Mouse (Mus musculus) forebrain, embryonic 16.5 days (tissue): ENCODE results near the gene Ndufs2. TPM values are rescaled to one million over a fixed set of nuclear protein-coding genes. Genes with fewer than 3 reads are reported as not detected.

Source experiments
- ATAC-seq: fragments of 200-750 bp; cut with Nextera tagmentation; 2 replicates; pipeline ENCODE4 v1.8.0; 2017; ENCODE audit warnings: mild to moderate bottlenecking, moderate library complexity
- H3K27ac ChIP-seq: fragments of 300-500 bp; sonication (generic); 2 replicates; pipeline ENCODE4 v1.5.1; 2014; ENCODE audit warnings: low read length, control low read depth
- H3K27me3 ChIP-seq: fragments of 300-500 bp; sonication (generic); replicated peaks from 2 replicates; pipeline ENCODE4 v1.6.1; 2014; ENCODE audit warnings: low read length; ENCODE audit not compliant: control insufficient read depth, insufficient read depth
- H3K36me3 ChIP-seq: fragments of 300-500 bp; sonication (generic); 2 replicates; pipeline ENCODE4 v1.6.1; 2014; ENCODE audit not compliant: control insufficient read depth, insufficient read depth
- H3K4me1 ChIP-seq: fragments of 300-500 bp; sonication (generic); replicated peaks from 2 replicates; pipeline ENCODE4 v1.6.1; 2014; ENCODE audit warnings: low read length; ENCODE audit not compliant: control insufficient read depth, insufficient read depth
- H3K4me2 ChIP-seq: fragments of 300-500 bp; sonication (generic); 2 replicates; pipeline ENCODE4 v1.6.1; 2014; ENCODE audit warnings: mild to moderate bottlenecking, low read length, control low read depth
- H3K4me3 ChIP-seq: fragments of 300-500 bp; sonication (generic); replicated peaks from 2 replicates; pipeline ENCODE4 v1.5.1; 2014; ENCODE audit warnings: mild to moderate bottlenecking, low read length, control low read depth
- H3K9ac ChIP-seq: fragments of 300-500 bp; sonication (generic); replicated peaks from 2 replicates; pipeline ENCODE4 v1.6.1; 2014; ENCODE audit warnings: low read depth, low read length, control low read depth
- H3K9me3 ChIP-seq: fragments of 300-500 bp; sonication (generic); 2 replicates; pipeline ENCODE4 v1.6.1; 2016; ENCODE audit warnings: low read length; ENCODE audit not compliant: control insufficient read depth
- WGBS: fragments of 180-500 bp; shearing (Covaris S2); extraction: QIAGEN DNeasy Blood & Tissue Kit; methylation state at CpG from one replicate; pipeline ENCODE4 v1.1.7; 2014; 5-methylcytosine and 5-hydroxymethylcytosine counted together
- polyA plus RNA-seq: library from polyadenylated mRNA; unstranded; fragments of >200 nt; fragmentation: Nextera tagmentation; extraction: Ambion mirVana; gene quantifications from 2 replicates; pipeline ENCODE4 v1.2.1, GENCODE M21; 2015

Gene Ndufs2
- polyA plus RNA-seq, 1 experiment from 2014 or later: 232 TPM

DNA sequence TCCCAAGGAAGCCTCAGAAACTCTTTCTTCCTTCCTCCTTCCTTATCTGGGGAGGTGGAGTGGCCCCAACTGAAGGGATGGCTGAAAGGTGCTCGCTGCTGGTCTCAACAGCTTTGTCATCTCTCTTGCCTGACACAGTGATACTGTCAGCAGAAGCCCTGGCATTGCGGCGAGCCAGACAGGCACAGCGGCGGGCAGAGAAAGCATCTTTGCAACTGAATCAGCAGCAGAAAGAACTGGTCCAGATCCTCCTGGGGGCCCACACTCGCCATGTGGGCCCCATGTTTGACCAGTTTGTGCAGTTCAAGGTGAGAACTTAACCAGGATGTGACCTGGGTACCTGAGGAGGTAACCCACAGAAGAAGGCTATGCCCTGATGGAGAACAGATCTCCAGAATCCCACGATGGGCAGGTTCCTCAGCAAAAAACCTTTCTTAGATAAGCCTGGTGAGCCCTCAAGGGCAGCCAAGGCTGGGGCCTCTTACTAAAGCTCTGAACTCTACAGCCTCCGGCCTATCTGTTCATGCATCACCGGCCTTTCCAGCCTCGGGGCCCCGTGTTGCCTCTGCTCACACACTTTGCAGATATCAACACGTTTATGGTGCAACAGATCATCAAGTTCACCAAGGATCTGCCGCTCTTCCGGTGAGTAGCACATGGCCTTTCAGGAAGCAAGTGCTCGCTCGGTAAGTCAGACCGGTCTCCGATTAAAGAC is 34.8 kb downstream of the Ndufs2 start:
- H3K36me3 ChIP-seq: peaks cover 3% of the 10 kb centered on the region; the same call in 1 of the 2 replicates
- peaks cover 5% of the 10 kb centered on the region for H3K4me1 ChIP-seq
- no peaks in the 10 kb centered on the region for H3K27me3 ChIP-seq
- H3K9me3 ChIP-seq: no peaks in the 10 kb centered on the region
- H3K9ac ChIP-seq: no peak overlapping the region
- no peak overlapping the region for H3K4me3 ChIP-seq
- no peak overlapping the region for H3K4me2 ChIP-seq
- no peak for ATAC-seq
- H3K27ac ChIP-seq: no peak overlapping the region
- 90% methylated on average over 18 of the region's 18 CpGs for WGBS

- Histone ChIP-seq H3K27ac (no peak within 1 kb of the TSS), H3K36me3 (peaks cover 3% of the 10 kb centered on the region; the same call in 1 of the 2 replicates), H3K9ac (no peak within 1 kb of the TSS), H3K9me3 (no peaks in the 10 kb centered on the region), H3K27me3 (no peaks in the 10 kb centered on the region), H3K4me1 (no peaks in the 10 kb centered on the region), H3K4me3 (no peak within 1 kb of the TSS), H3K4me2 (no peak within 1 kb of the TSS)
- WGBS: 64% methylated on average over 10 of the region's 10 CpGs
- no peak for ATAC-seq
These were observed 37.2 kb downstream of the Ndufs2 start, which contains the start of gene Nr1i3 for GRCm38 (mm10) chr1:171213801-171214496. Nr1i3 (plus strand) TSS chr1:171213970.

- H3K27ac ChIP-seq: no peak overlapping the region
- H3K4me2 ChIP-seq: no peak overlapping the region
- no peaks in the 10 kb centered on the region for H3K4me1 ChIP-seq
- no peaks in the 10 kb centered on the region for H3K9me3 ChIP-seq
- no peaks in the 10 kb centered on the region for H3K36me3 ChIP-seq
- no peak overlapping the region for H3K9ac ChIP-seq
- no peak overlapping the region for H3K4me3 ChIP-seq
- H3K27me3 ChIP-seq: no peaks in the 10 kb centered on the region
- WGBS: 55% methylated on average over 3 of the region's 3 CpGs
- ATAC-seq: no peak
These were observed 38.3 kb downstream of the Ndufs2 start for GRCm38 (mm10) chr1:171212854-171213253.

GRCm38 (mm10) chr1:171209409-171209808 is 41.8 kb downstream of the Ndufs2 start:
- H3K27ac ChIP-seq: no peak overlapping the region
- no peak for ATAC-seq

GRCm38 (mm10) chr1:171205704-171206493 is 45.3 kb downstream of the Ndufs2 start:
- no peak for ATAC-seq
- H3K9ac ChIP-seq: no peak overlapping the region
- H3K4me2 ChIP-seq: no peak overlapping the region
- no peak overlapping the region for H3K4me3 ChIP-seq
- no peak overlapping the region for H3K27ac ChIP-seq
- no peaks in the 10 kb centered on the region for H3K27me3 ChIP-seq
- H3K4me1 ChIP-seq: no peaks in the 10 kb centered on the region
- H3K9me3 ChIP-seq: no peaks in the 10 kb centered on the region
- WGBS: 49% methylated on average over 6 of the region's 6 CpGs
- no peaks in the 10 kb centered on the region for H3K36me3 ChIP-seq

More at GRCm38 (mm10) chr1:171209409-171209808, 41.8 kb downstream of the Ndufs2 start:
- Histone ChIP-seq H3K4me1 (no peaks in the 10 kb centered on the region), H3K9me3 (no peaks in the 10 kb centered on the region), H3K36me3 (no peaks in the 10 kb centered on the region), H3K4me3 (no peak overlapping the region), H3K4me2 (no peak overlapping the region), H3K9ac (no peak overlapping the region), H3K27me3 (no peaks in the 10 kb centered on the region)
- 8% methylated on average over 4 of the region's 4 CpGs for WGBS

GRCm38 (mm10) chr1:171204249-171204644 is 46.9 kb downstream of the Ndufs2 start:
- Histone ChIP-seq H3K4me3 (no peak overlapping the region), H3K4me1 (no peaks in the 10 kb centered on the region), H3K36me3 (no peaks in the 10 kb centered on the region), H3K9ac (no peak overlapping the region), H3K4me2 (no peak overlapping the region), H3K9me3 (no peaks in the 10 kb centered on the region), H3K27ac (no peak overlapping the region), H3K27me3 (no peaks in the 10 kb centered on the region)
- 61% methylated on average over 7 of the region's 7 CpGs for WGBS
- no peak for ATAC-seq

GRCm38 (mm10) chr1:171203471-171204248 is 47.5 kb downstream of the Ndufs2 start:
- H3K27ac ChIP-seq: no peak overlapping the region
- H3K36me3 ChIP-seq: no peaks in the 10 kb centered on the region
- H3K4me2 ChIP-seq: no peak overlapping the region
- no peaks in the 10 kb centered on the region for H3K9me3 ChIP-seq
- no peak overlapping the region for H3K9ac ChIP-seq
- no peak for ATAC-seq
- H3K4me1 ChIP-seq: no peaks in the 10 kb centered on the region
- no peak overlapping the region for H3K4me3 ChIP-seq
- H3K27me3 ChIP-seq: no peaks in the 10 kb centered on the region
- 64% methylated on average over 9 of the region's 11 CpGs for WGBS

- no peak for ATAC-seq
- no peaks in the 10 kb centered on the region for H3K36me3 ChIP-seq
- no peak overlapping the region for H3K9ac ChIP-seq
- no peaks in the 10 kb centered on the region for H3K9me3 ChIP-seq
- H3K4me2 ChIP-seq: no peak overlapping the region
- H3K4me1 ChIP-seq: peaks cover 6% of the 10 kb centered on the region
- peaks cover 3% of the 10 kb centered on the region; the same call in 1 of the 2 replicates for H3K27me3 ChIP-seq
- 97% methylated on average over 1 of the region's 1 CpGs for WGBS
- H3K27ac ChIP-seq: no peak overlapping the region
- H3K4me3 ChIP-seq: no peak overlapping the region
These were observed 50.4 kb downstream of the Ndufs2 start for GRCm38 (mm10) chr1:171200769-171201168.
